Mouse (Mus musculus) stomach, postnatal 0 days (tissue): ENCODE results near the gene Cpne2.

Experiments
- CTCF ChIP-seq: IDR thresholded peaks from 2 replicates; pipeline ENCODE4 v1.5.1; 2016; ENCODE audit warnings: antibody characterized with exemption, low read depth, mild to moderate bottlenecking, moderate library complexity
- EP300 ChIP-seq: optimal IDR thresholded peaks from 2 replicates; pipeline ENCODE3; 2016; ENCODE audit warnings: antibody characterized with exemption

DNA sequence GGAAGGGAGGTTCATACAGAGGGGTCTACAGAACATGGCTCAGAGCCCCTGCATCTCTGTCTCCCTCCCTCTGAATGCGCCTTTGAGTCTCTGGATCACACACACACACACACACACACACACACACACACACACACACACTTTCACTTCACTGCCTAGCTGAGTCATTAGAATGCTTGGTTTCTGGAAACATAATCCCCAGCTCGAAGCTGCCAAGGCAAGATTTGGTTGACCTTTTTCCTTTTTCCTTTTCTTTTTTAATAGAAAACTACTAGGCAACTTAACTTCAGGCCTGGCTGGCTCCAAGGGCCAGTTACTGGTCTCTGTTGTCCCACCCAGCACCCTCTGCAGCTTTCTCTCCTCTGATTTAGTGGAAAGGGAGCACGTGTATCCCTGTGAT, 16.0 kb upstream of the Cpne2 start:
- TF ChIP-seq CTCF (no peak), EP300 (no peak)
